Mouse (Mus musculus): ENCODE data around the gene Spata31d1b.
"Not testable (repeated sequence)": the region's sequence is repeated elsewhere in the genome, so short reads cannot be mapped to it uniquely, and the experiment has no call there.

- TF ChIP-seq EP300 (IDR thresholded peaks at IDR 0.05; ENCODE audit: insufficient read depth, low read depth, low read length); CTCF (IDR thresholded peaks at IDR 0.05; ENCODE audit: low read depth, low read length); POLR2A (IDR thresholded peaks at IDR 0.05; ENCODE audit: insufficient read depth, low read length): not testable (repeated sequence)
Observed at GRCm38 (mm10) chr13:59711984-59712383, at the start of gene Spata31d1b.
